Mouse (Mus musculus) bone marrow macrophage, adult 2 months (primary cell): ENCODE results near the gene Eif3f.

ENCODE experiments used
- CTCF ChIP-seq: IDR thresholded peaks from 2 replicates; pipeline ENCODE4 v1.5.1; 2012; ENCODE audit warnings: low read depth, mild to moderate bottlenecking, low read length, moderate library complexity
- POLR2A ChIP-seq: IDR thresholded peaks from 2 replicates; pipeline ENCODE4 v1.6.1; 2012; ENCODE audit warnings: mild to moderate bottlenecking, low read depth, low read length, borderline replicate concordance

- TF ChIP-seq CTCF (no peak), POLR2A (no peak)
Measured at GRCm38 (mm10) chr7:108972273-108972672, 38.1 kb downstream of the Eif3f start.
